Mouse (Mus musculus) midbrain, embryonic 15.5 days (tissue): ENCODE measurements around the gene Paqr5. TPM values are rescaled to one million over a fixed set of nuclear protein-coding genes. Genes with fewer than 3 reads are reported as not detected.

Source experiments
- ATAC-seq: fragments of 200-750 bp; cut with Nextera tagmentation; replicated peaks from 2 replicates; pipeline ENCODE4 v1.8.0; 2017; ENCODE audit warnings: moderate TSS enrichment
- H3K27ac ChIP-seq: fragments of 300-500 bp; sonication (generic); 2 replicates; pipeline ENCODE4 v1.5.1; 2015; ENCODE audit warnings: mild to moderate bottlenecking, inconsistent platforms
- H3K27me3 ChIP-seq: fragments of 300-500 bp; sonication (generic); replicated peaks from 2 replicates; pipeline ENCODE4 v1.6.1; 2015; ENCODE audit warnings: inconsistent platforms
- H3K36me3 ChIP-seq: fragments of 300-500 bp; sonication (generic); replicated peaks from 2 replicates; pipeline ENCODE4 v1.6.1; 2015; ENCODE audit warnings: inconsistent platforms
- H3K4me1 ChIP-seq: fragments of 300-500 bp; sonication (generic); 2 replicates; pipeline ENCODE4 v1.6.1; 2015; ENCODE audit warnings: inconsistent platforms
- H3K4me2 ChIP-seq: fragments of 300-500 bp; sonication (generic); 2 replicates; pipeline ENCODE4 v1.6.1; 2015; ENCODE audit warnings: inconsistent platforms, mild to moderate bottlenecking, moderate library complexity
- H3K4me3 ChIP-seq: fragments of 300-500 bp; sonication (generic); 2 replicates; pipeline ENCODE4 v1.5.1; 2015; ENCODE audit warnings: mild to moderate bottlenecking, inconsistent platforms
- H3K9ac ChIP-seq: fragments of 300-500 bp; sonication (generic); 2 replicates; pipeline ENCODE4 v1.6.1; 2015; ENCODE audit warnings: mild to moderate bottlenecking, inconsistent platforms
- H3K9me3 ChIP-seq: fragments of 300-500 bp; sonication (generic); 2 replicates; pipeline ENCODE4 v1.6.1; 2016; ENCODE audit warnings: inconsistent platforms
- WGBS: fragments of 180-500 bp; shearing (Covaris S2); methylation state at CpG from one replicate; pipeline ENCODE4 v1.1.7; 2015; ENCODE audit warnings: mixed read lengths; 5-methylcytosine and 5-hydroxymethylcytosine counted together
- polyA plus RNA-seq: library from polyadenylated mRNA; unstranded; fragments of >200 nt; fragmentation: Nextera tagmentation; extraction: Ambion mirVana; gene quantifications from 2 replicates; pipeline ENCODE4 v1.2.1, GENCODE M21; 2015

The Paqr5 gene
- polyA plus RNA-seq, 1 experiment from 2014 or later, result 0.61 TPM

DNA sequence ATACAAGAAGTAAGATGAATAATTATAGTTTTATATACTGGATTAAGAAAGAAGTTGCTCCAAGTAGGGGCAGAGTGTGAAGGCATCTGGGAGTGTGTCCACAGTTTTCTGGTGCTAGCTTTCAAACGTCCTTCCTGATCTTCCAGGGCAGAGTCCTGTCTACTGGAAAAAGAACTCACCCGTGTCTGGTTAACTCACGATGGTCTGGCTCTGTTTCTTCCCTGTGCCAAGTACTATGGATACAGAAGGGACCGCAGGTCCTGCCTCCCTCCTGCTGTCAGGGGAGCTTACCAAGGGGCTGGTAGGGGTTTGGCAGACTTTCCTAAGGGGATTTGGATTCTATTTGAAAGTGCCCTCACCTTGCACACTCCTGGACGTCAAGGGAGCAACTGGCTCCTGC, 1.6 kb downstream of the Paqr5 start:
- WGBS, result 35% methylated on average over 5 of the region's 5 CpGs

DNA sequence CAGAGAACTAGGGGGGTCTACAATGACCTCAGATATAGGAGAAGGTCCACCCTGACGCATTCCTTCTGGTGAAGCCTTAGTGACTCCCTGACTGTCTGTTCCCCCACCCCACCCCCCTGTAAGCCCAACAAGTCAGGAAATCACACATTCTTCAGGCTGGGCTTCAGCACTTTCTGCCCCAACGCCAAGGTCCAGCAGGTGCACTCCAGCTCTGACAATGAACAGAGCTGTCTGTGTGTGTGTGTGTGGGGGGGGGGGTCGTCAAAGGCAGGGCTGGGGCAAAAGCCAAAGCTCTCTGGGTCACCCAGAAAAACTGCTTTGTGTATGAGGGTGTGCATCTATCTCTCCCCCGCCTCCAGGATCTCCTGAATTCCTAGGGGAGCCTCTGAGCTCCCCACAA, 2.8 kb downstream of the Paqr5 start:
- Histone ChIP-seq H3K9me3 (no peaks in the 10 kb centered on the region), H3K27me3 (peaks cover 18% of the 10 kb centered on the region), H3K27ac (no peak overlapping the region), H3K36me3 (no peaks in the 10 kb centered on the region), H3K4me1 (peaks cover 7% of the 10 kb centered on the region), H3K4me3 (no peak overlapping the region), H3K9ac (no peak overlapping the region), H3K4me2 (no peak overlapping the region)
- WGBS, result 63% methylated on average over 4 of the region's 4 CpGs
- no peak for ATAC-seq

More for the DNA sequence above, 1.6 kb downstream of the Paqr5 start:
- no peak overlapping the region for H3K9ac ChIP-seq
- H3K4me1 ChIP-seq, result peaks cover 7% of the 10 kb centered on the region
- ATAC-seq, result no peak
- no peaks in the 10 kb centered on the region for H3K9me3 ChIP-seq
- H3K27ac ChIP-seq, result no peak overlapping the region
- no peak overlapping the region for H3K4me3 ChIP-seq
- H3K27me3 ChIP-seq, result peaks cover 18% of the 10 kb centered on the region
- no peaks in the 10 kb centered on the region for H3K36me3 ChIP-seq
- H3K4me2 ChIP-seq, result no peak overlapping the region

DNA sequence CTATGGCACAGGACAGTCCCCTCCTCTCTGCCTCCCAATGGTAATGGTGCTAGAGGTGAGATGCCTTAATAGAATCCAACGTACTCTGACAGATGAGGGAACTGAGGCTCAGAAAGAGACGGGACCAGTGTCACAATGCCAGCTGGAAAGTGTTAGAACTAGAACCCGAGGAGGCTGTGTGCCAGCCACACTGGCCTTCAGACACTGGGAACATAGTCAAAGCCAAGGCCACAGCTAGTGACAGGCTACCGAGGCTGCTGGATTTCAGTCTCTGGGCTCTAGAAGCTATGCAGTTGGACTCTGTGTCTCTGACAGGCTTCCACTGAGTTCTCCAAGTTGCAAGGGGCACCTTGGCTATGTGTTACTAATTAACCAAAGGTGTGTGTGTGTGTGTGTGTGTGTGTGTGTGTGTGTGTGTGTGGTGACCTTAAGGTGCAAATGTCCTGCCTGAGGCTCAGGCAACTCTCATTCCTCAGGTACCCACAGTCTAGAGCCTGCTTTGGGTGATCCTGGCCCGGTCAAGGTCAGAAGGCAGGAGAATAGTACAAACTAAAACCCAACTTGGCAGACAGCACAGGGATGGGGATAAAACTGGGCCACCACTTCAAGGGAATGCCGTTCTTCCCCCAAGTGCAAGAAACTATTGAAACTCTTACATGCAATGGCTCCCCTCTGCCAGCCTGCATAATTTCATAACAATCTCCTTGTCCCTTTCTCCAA, 3.5 kb downstream of the Paqr5 start:
- 88% methylated on average over 6 of the region's 6 CpGs for WGBS
- H3K27me3 ChIP-seq, result peaks cover 18% of the 10 kb centered on the region
- no peak overlapping the region for H3K9ac ChIP-seq
- H3K4me1 ChIP-seq, result peaks cover 7% of the 10 kb centered on the region
- H3K27ac ChIP-seq, result no peak overlapping the region
- H3K4me2 ChIP-seq, result no peak overlapping the region
- ATAC-seq, result no peak
- H3K36me3 ChIP-seq, result no peaks in the 10 kb centered on the region
- no peaks in the 10 kb centered on the region for H3K9me3 ChIP-seq
- no peak overlapping the region for H3K4me3 ChIP-seq

DNA sequence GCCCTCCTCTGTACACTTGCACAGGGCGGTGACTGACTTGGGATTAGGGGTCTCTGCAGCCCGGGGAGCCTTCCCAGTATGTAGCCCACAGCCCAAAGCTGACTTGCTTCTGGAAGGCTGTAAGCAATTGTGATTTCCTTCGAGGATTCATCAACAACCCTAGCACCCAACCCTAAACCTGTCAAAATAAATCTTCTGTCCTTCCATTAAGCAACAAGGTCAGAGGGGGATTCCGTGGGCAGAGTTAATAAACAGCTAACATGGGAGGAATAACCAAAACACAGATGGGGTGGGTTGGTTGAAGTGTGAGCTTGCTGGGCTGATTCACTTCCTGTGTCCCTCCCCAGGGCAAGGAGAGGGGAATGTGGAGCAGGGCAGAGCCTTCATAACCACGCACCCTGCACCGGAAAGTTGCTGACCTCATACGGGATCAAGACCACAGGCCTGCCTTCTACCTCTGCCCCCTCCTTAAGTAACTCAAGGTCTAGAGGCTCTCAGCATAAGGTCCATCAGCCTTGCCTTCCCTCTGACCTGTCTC, 5.0 kb downstream of the Paqr5 start:
- WGBS, result 72% methylated on average over 7 of the region's 7 CpGs

DNA sequence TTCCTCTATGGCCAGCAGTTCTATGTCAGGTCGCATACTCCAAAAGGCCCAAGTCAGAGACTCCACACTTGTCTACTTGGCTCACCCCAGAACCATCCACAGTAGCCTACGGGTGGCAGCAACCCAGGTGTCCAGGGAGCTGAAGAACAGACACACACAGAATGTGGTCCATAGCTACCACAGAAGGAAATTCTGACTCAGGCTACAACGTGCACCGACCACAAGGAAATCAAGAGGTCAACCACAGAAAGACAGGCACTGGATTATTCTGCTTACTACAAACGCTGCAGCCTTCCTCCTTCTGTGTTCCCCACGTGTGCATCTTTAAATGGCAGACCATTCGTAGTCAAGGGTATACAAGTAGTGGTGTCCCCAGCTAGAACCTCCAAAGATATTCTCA, 6.4 kb downstream of the Paqr5 start:
- no peak overlapping the region for H3K9ac ChIP-seq
- H3K4me1 ChIP-seq, result no peaks in the 10 kb centered on the region
- H3K36me3 ChIP-seq, result no peaks in the 10 kb centered on the region
- WGBS, result 79% methylated on average over 7 of the region's 7 CpGs
- no peak overlapping the region for H3K4me2 ChIP-seq
- no peak overlapping the region for H3K4me3 ChIP-seq
- H3K27ac ChIP-seq, result no peak overlapping the region
- no peak for ATAC-seq
- no peaks in the 10 kb centered on the region for H3K9me3 ChIP-seq
- peaks cover 2% of the 10 kb centered on the region for H3K27me3 ChIP-seq

More for the DNA sequence above, 5.0 kb downstream of the Paqr5 start:
- Histone ChIP-seq H3K27me3 (peaks cover 10% of the 10 kb centered on the region), H3K36me3 (no peaks in the 10 kb centered on the region), H3K4me2 (no peak overlapping the region), H3K9me3 (no peaks in the 10 kb centered on the region), H3K4me3 (no peak overlapping the region), H3K9ac (no peak overlapping the region), H3K27ac (no peak overlapping the region), H3K4me1 (peaks cover 4% of the 10 kb centered on the region)
- no peak for ATAC-seq

DNA sequence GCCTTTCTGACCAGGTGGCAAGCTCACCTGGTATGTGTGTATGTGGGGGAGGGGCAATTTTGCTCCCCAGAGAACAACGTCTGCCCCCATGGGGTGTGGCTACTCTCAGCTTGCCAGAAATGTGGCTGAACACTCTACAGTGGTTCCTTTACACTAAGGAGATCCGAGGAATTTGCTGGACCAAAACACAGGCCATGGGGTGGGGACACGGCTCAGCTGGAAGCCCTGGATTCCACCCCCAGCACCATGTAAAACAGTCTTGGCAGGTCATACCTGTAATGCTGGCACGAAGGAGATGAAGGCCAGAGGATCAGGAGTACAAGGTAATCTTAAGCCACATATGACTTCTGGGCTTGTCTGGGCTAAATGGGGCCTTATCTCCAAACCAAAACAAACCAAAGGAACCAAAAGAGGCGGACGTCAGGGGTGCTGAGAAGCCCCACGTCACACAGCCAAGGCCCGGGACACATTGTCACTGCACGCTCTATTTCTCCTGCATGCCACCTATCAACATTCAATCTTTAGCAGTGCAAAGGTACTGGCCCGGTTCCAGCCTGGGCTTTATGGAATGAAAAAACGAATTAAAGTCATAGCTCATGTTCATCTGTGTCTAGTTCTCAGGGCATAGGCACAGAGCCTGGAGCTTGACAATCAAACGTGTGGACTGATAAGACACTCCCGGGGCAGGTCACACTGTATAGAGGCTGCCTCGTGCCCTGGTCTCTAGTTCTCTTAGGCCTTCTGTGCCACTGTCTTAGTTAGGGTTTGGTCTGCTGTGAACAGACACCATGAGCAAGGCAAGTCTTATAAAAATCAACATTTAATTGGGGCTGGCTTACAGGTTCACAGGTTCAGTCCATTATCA, 8.2 kb downstream of the Paqr5 start:
- 80% methylated on average over 14 of the region's 14 CpGs for WGBS
- H3K36me3 ChIP-seq, result no peaks in the 10 kb centered on the region
- H3K9ac ChIP-seq, result no peak overlapping the region
- no peak overlapping the region for H3K4me3 ChIP-seq
- H3K4me2 ChIP-seq, result no peak overlapping the region
- H3K4me1 ChIP-seq, result no peaks in the 10 kb centered on the region
- no peak overlapping the region for H3K27ac ChIP-seq
- H3K27me3 ChIP-seq, result no peaks in the 10 kb centered on the region
- no peaks in the 10 kb centered on the region for H3K9me3 ChIP-seq
- ATAC-seq, result no peak

DNA sequence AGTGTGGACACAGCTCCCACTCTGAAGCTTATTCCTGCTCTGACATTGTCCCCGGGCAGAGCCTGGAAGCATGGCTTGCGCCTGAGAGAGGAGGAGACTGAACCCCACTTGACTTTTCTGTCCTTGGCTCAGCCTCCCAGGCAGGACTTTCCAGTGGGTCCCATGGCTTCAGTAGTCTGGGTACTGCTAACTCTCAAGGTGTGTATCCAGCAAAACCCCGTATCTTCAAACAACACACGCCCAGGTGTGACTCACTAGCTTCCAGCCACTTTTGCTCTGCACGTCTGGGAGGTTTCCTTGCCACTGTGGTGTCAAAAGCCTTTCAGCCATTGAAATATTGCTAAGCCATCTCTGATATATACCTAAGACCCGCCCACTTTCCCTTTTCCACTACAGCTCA, 9.3 kb downstream of the Paqr5 start:
- ATAC-seq, result no peak
- Histone ChIP-seq H3K4me1 (no peaks in the 10 kb centered on the region), H3K27ac (no peak overlapping the region), H3K4me2 (no peak overlapping the region), H3K9me3 (no peaks in the 10 kb centered on the region), H3K27me3 (no peaks in the 10 kb centered on the region), H3K4me3 (no peak overlapping the region), H3K9ac (no peak overlapping the region), H3K36me3 (no peaks in the 10 kb centered on the region)
- WGBS, result 83% methylated on average over 6 of the region's 6 CpGs

DNA sequence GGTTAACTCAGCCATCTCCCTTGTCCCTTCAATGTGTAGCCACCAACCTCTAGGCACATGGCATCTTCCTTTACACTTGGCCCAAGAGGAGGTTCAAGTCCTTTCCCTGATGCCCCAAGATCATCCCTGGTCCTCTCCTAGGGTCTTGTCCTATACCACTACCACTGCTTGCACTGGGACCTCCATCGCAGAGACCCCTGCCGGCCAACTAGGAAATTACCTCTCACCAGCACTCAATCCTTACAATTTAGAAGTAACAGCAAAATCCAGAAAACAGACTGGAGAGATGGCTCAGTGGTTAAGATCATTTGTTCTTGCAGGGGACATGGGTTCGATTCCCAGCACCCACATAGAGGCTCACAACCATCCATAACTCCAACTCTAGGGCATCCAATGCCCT, 11.2 kb downstream of the Paqr5 start:
- H3K9me3 ChIP-seq, result no peaks in the 10 kb centered on the region
- no peak overlapping the region for H3K4me2 ChIP-seq
- 62% methylated on average over 3 of the region's 3 CpGs for WGBS
- H3K36me3 ChIP-seq, result no peaks in the 10 kb centered on the region
- H3K27ac ChIP-seq, result no peak overlapping the region
- no peak overlapping the region for H3K9ac ChIP-seq
- no peaks in the 10 kb centered on the region for H3K27me3 ChIP-seq
- no peaks in the 10 kb centered on the region for H3K4me1 ChIP-seq
- ATAC-seq, result no peak
- no peak overlapping the region for H3K4me3 ChIP-seq

DNA sequence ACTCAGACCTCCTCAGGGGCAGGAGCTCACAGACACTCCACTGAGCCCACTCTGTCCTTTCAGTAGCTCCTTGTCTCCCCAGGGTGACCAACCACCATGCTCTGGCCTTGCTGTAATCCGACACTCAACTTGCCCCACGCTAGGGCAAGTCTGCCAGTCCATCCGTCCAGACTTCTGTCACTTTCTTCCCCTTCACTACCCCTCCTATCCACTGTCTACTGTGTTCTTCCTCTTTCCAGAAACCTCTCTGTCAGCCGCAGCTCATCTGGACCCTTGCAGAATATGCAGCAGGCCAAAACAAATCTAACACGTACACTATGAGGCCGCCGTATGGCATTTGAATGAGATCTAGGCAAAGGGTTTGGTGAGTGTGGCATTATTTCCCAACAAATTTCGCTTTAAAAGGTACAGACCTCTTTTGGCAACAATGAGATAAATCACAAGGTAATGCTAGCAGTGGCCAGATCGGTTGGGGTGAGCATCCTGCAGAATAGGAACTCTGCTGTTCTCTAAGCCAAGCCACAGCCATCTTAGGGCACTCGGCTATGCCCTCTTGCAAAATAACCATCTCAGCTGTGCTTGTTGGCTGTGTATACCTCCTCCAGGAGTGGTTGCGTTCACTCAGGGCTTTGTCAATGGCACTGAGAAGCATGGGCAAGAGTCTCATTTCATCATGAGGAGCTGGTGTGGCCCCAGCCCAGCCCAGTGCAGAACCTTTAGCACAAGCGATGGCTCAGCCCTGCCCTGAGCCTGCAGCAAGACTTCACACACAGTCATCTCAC, 13.1 kb downstream of the Paqr5 start:
- Histone ChIP-seq H3K36me3 (no peaks in the 10 kb centered on the region), H3K4me1 (no peaks in the 10 kb centered on the region), H3K9me3 (no peaks in the 10 kb centered on the region), H3K4me3 (no peak overlapping the region), H3K27ac (no peak overlapping the region), H3K9ac (no peak overlapping the region), H3K27me3 (no peaks in the 10 kb centered on the region), H3K4me2 (no peak overlapping the region)
- no peak for ATAC-seq
- WGBS, result 73% methylated on average over 12 of the region's 12 CpGs

DNA sequence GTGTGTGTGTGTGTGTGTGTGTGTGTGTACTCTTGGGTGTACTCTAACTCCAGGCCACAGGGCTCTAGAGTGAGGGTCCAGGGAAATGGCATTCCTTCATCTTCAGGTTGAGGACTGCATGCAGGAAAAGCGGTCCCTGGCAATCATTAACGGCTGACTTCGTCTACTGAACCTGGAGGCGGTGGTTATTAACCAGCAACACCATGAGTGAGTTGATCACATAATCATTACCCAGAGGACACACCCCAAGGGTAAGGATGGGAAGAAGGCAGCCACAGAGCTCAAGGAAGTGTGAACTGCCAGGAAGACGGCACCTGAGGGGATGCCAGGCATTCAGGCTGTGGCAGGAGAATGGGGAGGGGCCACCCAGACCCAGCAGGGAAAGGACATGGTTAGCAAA, 18.3 kb downstream of the Paqr5 start:
- peaks cover 4% of the 10 kb centered on the region; the same call in 1 of the 2 replicates for H3K4me1 ChIP-seq
- 83% methylated on average over 5 of the region's 5 CpGs for WGBS
- no peak for ATAC-seq
- H3K9ac ChIP-seq, result no peak overlapping the region
- no peaks in the 10 kb centered on the region for H3K9me3 ChIP-seq
- no peak overlapping the region for H3K27ac ChIP-seq
- H3K27me3 ChIP-seq, result no peaks in the 10 kb centered on the region
- no peaks in the 10 kb centered on the region for H3K36me3 ChIP-seq
- no peak overlapping the region for H3K4me3 ChIP-seq
- no peak overlapping the region for H3K4me2 ChIP-seq

DNA sequence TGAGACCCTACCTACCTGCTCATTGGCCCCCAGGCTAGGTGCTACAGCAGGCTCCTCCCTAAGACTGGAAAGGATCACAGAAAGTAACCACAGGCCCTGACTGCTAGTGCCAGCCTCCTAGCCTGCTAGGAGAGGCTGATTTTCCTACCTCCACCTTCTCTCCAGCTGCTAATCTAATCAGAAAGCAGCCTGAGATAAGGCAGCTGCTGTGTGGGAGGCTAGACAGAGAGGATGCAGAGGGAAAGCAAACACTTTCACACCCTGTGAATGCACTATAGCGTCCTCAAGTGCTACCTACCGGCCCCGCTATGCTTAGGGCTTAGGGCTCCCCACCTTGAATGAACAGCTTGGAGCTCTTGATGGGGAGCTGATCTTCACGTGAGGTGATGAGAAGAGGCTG, 19.6 kb downstream of the Paqr5 start:
- Histone ChIP-seq H3K36me3 (no peaks in the 10 kb centered on the region), H3K27me3 (no peaks in the 10 kb centered on the region), H3K9ac (no peak overlapping the region), H3K27ac (no peak overlapping the region), H3K9me3 (no peaks in the 10 kb centered on the region), H3K4me1 (peaks cover 4% of the 10 kb centered on the region; the same call in 1 of the 2 replicates), H3K4me2 (no peak overlapping the region), H3K4me3 (no peak overlapping the region)
- 71% methylated on average over 4 of the region's 4 CpGs for WGBS
- no peak for ATAC-seq

DNA sequence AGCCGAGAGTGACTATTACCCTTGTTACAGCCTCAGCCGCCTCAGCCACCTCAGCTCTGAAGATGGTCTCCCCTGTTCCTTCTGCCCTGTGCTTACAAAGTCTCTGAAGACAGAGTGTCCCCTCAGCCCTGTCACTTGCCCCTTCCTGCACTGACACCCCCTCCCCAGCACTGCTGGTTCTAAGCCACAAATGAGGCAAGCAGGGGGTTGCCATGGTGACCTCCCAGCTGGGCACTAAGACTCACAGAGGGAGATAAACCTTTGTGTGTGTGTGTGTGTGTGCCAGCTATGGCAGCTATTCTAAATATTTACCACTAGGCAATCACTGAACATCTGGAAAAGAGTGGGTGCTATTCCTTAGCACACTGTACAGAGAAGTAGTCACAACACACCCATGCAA, 23.0 kb downstream of the Paqr5 start:
- H3K27me3 ChIP-seq, result no peaks in the 10 kb centered on the region
- H3K9me3 ChIP-seq, result no peaks in the 10 kb centered on the region
- H3K36me3 ChIP-seq, result no peaks in the 10 kb centered on the region
- no peak overlapping the region for H3K4me2 ChIP-seq
- no peak overlapping the region for H3K4me3 ChIP-seq
- no peak overlapping the region for H3K27ac ChIP-seq
- no peak overlapping the region for H3K9ac ChIP-seq
- WGBS, result 33% methylated on average over 2 of the region's 2 CpGs
- peaks cover 4% of the 10 kb centered on the region; the same call in 1 of the 2 replicates for H3K4me1 ChIP-seq
- no peak for ATAC-seq
